8 mouse cellular contexts compared by ENCODE assay signal in the genomic region with DNA sequence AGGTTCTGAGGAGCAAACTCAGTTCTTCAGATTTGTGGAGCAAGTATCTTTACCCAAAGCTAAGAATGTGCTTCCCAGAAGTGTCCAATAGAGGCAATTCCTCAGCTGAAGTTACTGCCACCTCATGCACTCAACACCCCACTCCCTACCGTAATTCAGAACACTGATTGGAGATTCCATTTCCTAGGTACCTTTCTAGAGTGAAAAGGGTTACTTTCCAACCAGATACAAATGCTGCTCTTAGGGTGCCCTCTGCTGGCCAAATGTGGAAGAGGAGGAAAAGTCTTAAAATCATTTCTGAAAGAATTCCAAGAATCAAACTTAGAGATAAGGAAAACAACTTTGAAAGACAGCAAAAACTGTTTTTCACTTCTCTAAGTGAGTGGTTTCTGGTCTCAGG. TPM values are rescaled to one million over a fixed set of nuclear protein-coding genes. Genes with fewer than 3 reads are reported as not detected.
DNase-seq lines count a peak whose midpoint lies in the region; ATAC-seq lines count a peak whose summit lies in the region.

No protein-coding gene starts in this region.

- H3K4me2 ChIP-seq in liver, embryonic 11.5 days = no peak overlapping the region

- 5% methylated on average over 1 of the region's 1 CpGs for WGBS in liver, embryonic 11.5 days

- H3K27me3 ChIP-seq in liver, embryonic 11.5 days (replicated peaks; ENCODE audit: control insufficient read depth, insufficient read depth, low read length) = no peaks in the 10 kb centered on the region

- no peak overlapping the region for H3K9ac ChIP-seq in liver, embryonic 11.5 days (ENCODE audit: low read depth, low read length)

- DNase-seq in urinary bladder, adult 18-20 months (ENCODE audit: low spot score in 2 of 2) = peak; percentile 22 to 51
- no peak for DNase-seq in urinary bladder, postnatal 10 days (ENCODE audit: low spot score)
- DNase-seq in c-Kit-positive CD71-positive TER-119-positive erythroid progenitor cells, embryonic 14.5 days (ENCODE audit: low spot score) = peak; percentile 62
- DNase-seq in gastrocnemius, postnatal 10 days = peak; percentile 78
- peak; percentile 87 for DNase-seq in kidney, postnatal 10 days
- peak; percentile 57 for DNase-seq in liver, embryonic 11.5 days (ENCODE audit: low spot score)
- peak; percentile 20 for DNase-seq in ovary, adult 18-20 months (ENCODE audit: low spot score)
- peak; percentile 34 for DNase-seq in urinary bladder, adult 2 months (ENCODE audit: low spot score)

- no peak overlapping the region for H3K27ac ChIP-seq in liver, embryonic 11.5 days (ENCODE audit: low read depth, low read length)

- no peaks in the 10 kb centered on the region for H3K9me3 ChIP-seq in liver, embryonic 11.5 days (ENCODE audit: control insufficient read depth, low read length)

- no peaks in the 10 kb centered on the region for H3K4me1 ChIP-seq in liver, embryonic 11.5 days (replicated peaks; ENCODE audit: control insufficient read depth, insufficient read depth, low read length)

- no peaks in the 10 kb centered on the region for H3K36me3 ChIP-seq in liver, embryonic 11.5 days (ENCODE audit: control insufficient read depth, insufficient read depth, low read length)

- H3K4me3 ChIP-seq in liver, embryonic 11.5 days (ENCODE audit: low read depth, low read length) = no peak overlapping the region

- no peak for ATAC-seq in liver, embryonic 11.5 days (replicated peaks; ENCODE audit: low FRiP score)

RNA-seq across cellular contexts. Expression of a gene that starts 4.3 kb away (rescaled TPM):
- total RNA-seq in gastrocnemius, postnatal 10 days (2021) = not detected
- not detected in 2 replicates for polyA plus RNA-seq in liver, embryonic 11.5 days (2014; fragmentation: Nextera tagmentation; extraction: Ambion mirVana)
- polyA plus RNA-seq in urinary bladder, adult 2 months (2012; rRNA removed) = not detected in 2 replicates

RNA-seq across cellular contexts. Expression of a gene that starts 35.8 kb away (rescaled TPM):
- 1 to 10 TPM; 1.3 to 1.8 TPM for total RNA-seq in gastrocnemius, postnatal 10 days (2021)
- polyA plus RNA-seq in liver, embryonic 11.5 days (2014; fragmentation: Nextera tagmentation; extraction: Ambion mirVana) = 4.2 and 5.8 TPM in 2 replicates
- 13.8 and 16.4 TPM in 2 replicates for polyA plus RNA-seq in urinary bladder, adult 2 months (2012; rRNA removed)

RNA-seq across cellular contexts. Expression of a gene that starts 59.7 kb away (rescaled TPM):
- total RNA-seq in gastrocnemius, postnatal 10 days (2021) = 10 to 100 TPM in 1 of 2 experiments, 1 to 10 TPM in 1; 9.8 to 12.5 TPM
- 21.2 and 25.1 TPM in 2 replicates for polyA plus RNA-seq in liver, embryonic 11.5 days (2014; fragmentation: Nextera tagmentation; extraction: Ambion mirVana)
- polyA plus RNA-seq in urinary bladder, adult 2 months (2012; rRNA removed) = 30.0 and 38.1 TPM in 2 replicates
